Mouse (Mus musculus): ENCODE measurements around the gene Mtss1l. TPM values are rescaled to one million over a fixed set of nuclear protein-coding genes. Genes with fewer than 3 reads are reported as not detected.

Mtss1l gene
- total and polyA plus RNA-seq, 3 experiments, result 0.64 to 0.66 TPM; not detected in 1

- TF ChIP-seq BHLHE40 (IDR thresholded peaks at IDR 0.05; ENCODE audit: low read depth, low read length), result no peak
- TF ChIP-seq TBP (conservative IDR thresholded peaks at IDR 0.05; ENCODE audit: low read depth, low read length), result no peak
- no peak for TF ChIP-seq MEF2A (IDR thresholded peaks at IDR 0.05; ENCODE audit: borderline replicate concordance, low read depth, low read length)
- no peak for TF ChIP-seq POLR2AphosphoS2 (IDR thresholded peaks at IDR 0.05; ENCODE audit: low read depth, low read length)
- no peak for TF ChIP-seq SIN3A (IDR thresholded peaks at IDR 0.05; ENCODE audit: low read length)
- no peak for TF ChIP-seq UBTF (IDR thresholded peaks at IDR 0.05; ENCODE audit: low read depth, low read length)
- TF ChIP-seq ETS1 (conservative IDR thresholded peaks at IDR 0.05; ENCODE audit: low read depth, low read length), result no peak
- no peak for TF ChIP-seq POLR2A (IDR thresholded peaks at IDR 0.05; ENCODE audit: low read depth, low read length)
- TF ChIP-seq ZMIZ1 (IDR thresholded peaks at IDR 0.05; ENCODE audit: low read depth, low read length), result no peak
- no peak for TF ChIP-seq PAX5 (IDR thresholded peaks at IDR 0.05; ENCODE audit: low read length)
- TF ChIP-seq KAT2A (IDR thresholded peaks at IDR 0.05; ENCODE audit: insufficient replicate concordance, low read length), result no peak
- no peak for TF ChIP-seq SMC3 (IDR thresholded peaks at IDR 0.05; ENCODE audit: low read depth, low read length)
- TF ChIP-seq MXI1 (IDR thresholded peaks at IDR 0.05; ENCODE audit: low read depth, low read length), result no peak
- TF ChIP-seq CHD1 (IDR thresholded peaks at IDR 0.05; ENCODE audit: low read depth, low read length), result no peak
- no peak for TF ChIP-seq HCFC1 (IDR thresholded peaks at IDR 0.05; ENCODE audit: low read depth, low read length)
- TF ChIP-seq USF1 (IDR thresholded peaks at IDR 0.05; ENCODE audit: low read depth, low read length), result no peak
- dilution Hi-C loops (cut with MboI; ENCODE audit: extremely low pct_ligation_motif_present, extremely low pct_unique_long_range_greater_than_20kb, low sequenced_read_pairs), result no loop called here
- Histone ChIP-seq H3K36me3 (replicated peaks in 1 of 2; ENCODE audit: control insufficient read depth in 1 of 2, insufficient read depth in 1 of 2, low read length in 1 of 2) (peaks cover 32 to 93% of the 10 kb centered on the region in 2 experiments), H3K9me3 (replicated peaks; ENCODE audit: low read length) (no peaks in the 10 kb centered on the region), H3K79me2 (replicated peaks; ENCODE audit: control insufficient read depth, extremely low read depth, insufficient read depth, poor library complexity, severe bottlenecking) (no peaks in the 10 kb centered on the region), H3K9ac (ENCODE audit: insufficient read depth, low read depth) (no peak overlapping the region), H3K4me3 (replicated peaks in 1 of 3; ENCODE audit: low read depth in 2 of 3, low read length in 2 of 3, poor library complexity in 1 of 3) (no peak overlapping the region), H3K27ac (ENCODE audit: insufficient read depth, low read depth) (no peak overlapping the region), H3K4me1 (ENCODE audit: control insufficient read depth in 1 of 2, insufficient read depth in 2 of 2) (no peaks in the 10 kb centered on the region; a peak in 1 of 4 replicates), H3K27me3 (replicated peaks) (no peaks in the 10 kb centered on the region), H3K4me2 (ENCODE audit: insufficient read depth, low read depth, poor library complexity, severe bottlenecking) (no peak overlapping the region)
- in situ Hi-C loops (cut with MboI; ENCODE audit: low pct_ligation_motif_present, low pct_unique_long_range_greater_than_20kb, low sequenced_read_pairs), result no loop called here
- no peak for DNase-seq (ENCODE audit: extremely low read depth)
These were observed 42.3 kb upstream of the Mtss1l start for GRCm38 (mm10) chr8:110678989-110679388.

GRCm38 (mm10) chr8:110687726-110688125 is 33.5 kb upstream of the Mtss1l start:
- no peak overlapping the region for H3K4me3 ChIP-seq (replicated peaks in 1 of 3; ENCODE audit: low read depth in 2 of 3, low read length in 2 of 3, poor library complexity in 1 of 3)
- no peaks in the 10 kb centered on the region for H3K4me1 ChIP-seq (ENCODE audit: control insufficient read depth in 1 of 2, insufficient read depth in 2 of 2)
- H3K79me2 ChIP-seq (replicated peaks; ENCODE audit: control insufficient read depth, extremely low read depth, insufficient read depth, poor library complexity, severe bottlenecking), result no peaks in the 10 kb centered on the region
- H3K9me3 ChIP-seq (replicated peaks; ENCODE audit: low read length), result no peaks in the 10 kb centered on the region
- dilution Hi-C loops (cut with MboI; ENCODE audit: extremely low pct_ligation_motif_present, extremely low pct_unique_long_range_greater_than_20kb, low sequenced_read_pairs) (no loop called here), in situ Hi-C loops (cut with MboI; ENCODE audit: low pct_ligation_motif_present, low pct_unique_long_range_greater_than_20kb, low sequenced_read_pairs) (no loop called here)
- H3K9ac ChIP-seq (ENCODE audit: insufficient read depth, low read depth), result no peak overlapping the region
- no peak for DNase-seq (ENCODE audit: extremely low read depth)
- H3K27ac ChIP-seq (ENCODE audit: insufficient read depth, low read depth), result no peak overlapping the region
- H3K27me3 ChIP-seq (replicated peaks), result no peaks in the 10 kb centered on the region
- no peak overlapping the region for H3K4me2 ChIP-seq (ENCODE audit: insufficient read depth, low read depth, poor library complexity, severe bottlenecking)
- H3K36me3 ChIP-seq (replicated peaks in 1 of 2; ENCODE audit: control insufficient read depth in 1 of 2, insufficient read depth in 1 of 2, low read length in 1 of 2), result peaks cover 65 to 88% of the 10 kb centered on the region in 2 experiments
- TF ChIP-seq KAT2A (IDR thresholded peaks at IDR 0.05; ENCODE audit: insufficient replicate concordance, low read length) (no peak), PAX5 (IDR thresholded peaks at IDR 0.05; ENCODE audit: low read length) (no peak), MAX (IDR thresholded peaks at IDR 0.05; ENCODE audit: low read length) (no peak), SMC3 (IDR thresholded peaks at IDR 0.05; ENCODE audit: low read depth, low read length) (no peak), TCF12 (IDR thresholded peaks at IDR 0.05; ENCODE audit: low read depth, low read length) (no peak), UBTF (IDR thresholded peaks at IDR 0.05; ENCODE audit: low read depth, low read length) (no peak), USF2 (conservative IDR thresholded peaks at IDR 0.05; ENCODE audit: low read depth, low read length) (no peak), ZKSCAN1 (IDR thresholded peaks at IDR 0.05; ENCODE audit: borderline replicate concordance, low read depth, low read length) (no peak), POLR2A (IDR thresholded peaks at IDR 0.05; ENCODE audit: low read depth, low read length) (no peak), MAZ (IDR thresholded peaks at IDR 0.05; ENCODE audit: low read depth, low read length) (no peak), NRF1 (IDR thresholded peaks at IDR 0.05; ENCODE audit: low read depth, low read length) (no peak)

Data from CH12.LX (cell line).